Mouse (Mus musculus) heart, embryonic 10.5 days (tissue): Measurements from ENCODE around the gene Slfn5. TPM values are rescaled to one million over a fixed set of nuclear protein-coding genes. Genes with fewer than 3 reads are reported as not detected.

Experiments
- DNase-seq: peaks from one replicate; pipeline ENCODE4 v3.0.0-alpha.2; 2017; ENCODE audit warnings: low spot score
- H3K27ac ChIP-seq: fragments of 300-500 bp; sonication (generic); 2 replicates; pipeline ENCODE4 v1.5.1; 2016; ENCODE audit warnings: mild to moderate bottlenecking
- H3K27me3 ChIP-seq: fragments of 300-500 bp; sonication (generic); 2 replicates; pipeline ENCODE4 v1.6.1; 2016; ENCODE audit warnings: mild to moderate bottlenecking; ENCODE audit not compliant: poor library complexity, insufficient read depth, severe bottlenecking
- H3K36me3 ChIP-seq: fragments of 300-500 bp; sonication (generic); 2 replicates; pipeline ENCODE4 v1.6.1; 2016; ENCODE audit warnings: mild to moderate bottlenecking, moderate library complexity
- H3K4me1 ChIP-seq: fragments of 300-500 bp; sonication (generic); 2 replicates; pipeline ENCODE4 v1.6.1; 2016; ENCODE audit warnings: mild to moderate bottlenecking
- H3K4me3 ChIP-seq: fragments of 300-500 bp; sonication (generic); 2 replicates; pipeline ENCODE4 v1.5.1; 2016; ENCODE audit warnings: mild to moderate bottlenecking, moderate library complexity
- H3K9me3 ChIP-seq: fragments of 300-500 bp; sonication (generic); 2 replicates; pipeline ENCODE4 v1.6.1; 2016; ENCODE audit warnings: mild to moderate bottlenecking, moderate library complexity
- WGBS: fragments of 180-500 bp; shearing (Covaris S2); methylation state at CpG from one replicate; pipeline ENCODE4 v1.1.7; 2016; 5-methylcytosine and 5-hydroxymethylcytosine counted together
- polyA plus RNA-seq: library from polyadenylated mRNA; unstranded; fragments of >200 nt; fragmentation: Nextera tagmentation; extraction: Ambion mirVana; gene quantifications from 2 replicates; pipeline ENCODE4 v1.2.1, GENCODE M21; 2016

Slfn5 gene
- 0.35 and 0.86 TPM in 2 replicates for polyA plus RNA-seq

DNA sequence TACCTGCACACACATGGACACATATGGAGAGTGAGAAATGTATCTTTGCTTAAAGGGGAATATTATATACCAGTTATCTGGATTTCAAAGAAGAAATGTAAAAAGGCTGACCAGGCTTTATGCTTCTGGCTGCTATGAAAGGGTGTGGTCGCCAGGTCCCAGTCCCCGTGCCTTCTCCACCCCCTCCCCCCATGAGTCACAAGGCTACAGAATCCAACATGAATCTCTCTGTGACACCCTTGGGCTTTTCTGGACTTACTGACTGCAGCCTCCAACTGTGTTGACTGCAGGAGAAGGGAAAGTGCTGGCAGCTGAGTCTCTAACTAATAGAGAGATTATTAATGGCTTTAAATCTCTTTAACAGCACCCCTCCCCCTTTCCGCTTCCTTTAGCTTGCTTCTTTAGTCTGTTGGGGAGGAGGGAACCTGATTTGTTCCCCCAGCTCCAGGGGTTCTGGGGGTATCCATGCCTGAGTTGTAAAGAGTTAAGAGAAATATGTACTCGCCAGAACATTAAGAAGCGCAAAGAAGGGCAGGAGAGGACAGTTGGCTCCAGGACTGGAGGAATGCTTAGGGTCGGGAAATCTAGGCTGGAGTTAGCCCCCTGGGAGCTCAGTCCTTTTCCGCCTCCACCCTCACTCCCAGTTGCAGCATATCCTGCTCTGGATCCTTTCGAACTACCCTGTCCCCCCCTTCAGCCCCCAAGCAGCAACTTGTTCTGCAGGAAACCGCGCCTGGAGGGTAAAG lies at the start of gene Slfn5:
Gene Slfn5, plus strand, starts transcription at position 614 of the 746 bp plus-strand sequence.
- H3K4me1 ChIP-seq = peaks cover 17% of the 10 kb centered on the region
- peaks cover 54% of the 10 kb centered on the region for H3K27me3 ChIP-seq
- H3K36me3 ChIP-seq = no peaks in the 10 kb centered on the region
- no peak for DNase-seq
- H3K4me3 ChIP-seq = peak within 1 kb of the TSS; percentile 48
- WGBS = 8% methylated on average over 10 of the region's 10 CpGs
- H3K27ac ChIP-seq = no peak within 1 kb of the TSS
- H3K9me3 ChIP-seq = no peaks in the 10 kb centered on the region

DNA sequence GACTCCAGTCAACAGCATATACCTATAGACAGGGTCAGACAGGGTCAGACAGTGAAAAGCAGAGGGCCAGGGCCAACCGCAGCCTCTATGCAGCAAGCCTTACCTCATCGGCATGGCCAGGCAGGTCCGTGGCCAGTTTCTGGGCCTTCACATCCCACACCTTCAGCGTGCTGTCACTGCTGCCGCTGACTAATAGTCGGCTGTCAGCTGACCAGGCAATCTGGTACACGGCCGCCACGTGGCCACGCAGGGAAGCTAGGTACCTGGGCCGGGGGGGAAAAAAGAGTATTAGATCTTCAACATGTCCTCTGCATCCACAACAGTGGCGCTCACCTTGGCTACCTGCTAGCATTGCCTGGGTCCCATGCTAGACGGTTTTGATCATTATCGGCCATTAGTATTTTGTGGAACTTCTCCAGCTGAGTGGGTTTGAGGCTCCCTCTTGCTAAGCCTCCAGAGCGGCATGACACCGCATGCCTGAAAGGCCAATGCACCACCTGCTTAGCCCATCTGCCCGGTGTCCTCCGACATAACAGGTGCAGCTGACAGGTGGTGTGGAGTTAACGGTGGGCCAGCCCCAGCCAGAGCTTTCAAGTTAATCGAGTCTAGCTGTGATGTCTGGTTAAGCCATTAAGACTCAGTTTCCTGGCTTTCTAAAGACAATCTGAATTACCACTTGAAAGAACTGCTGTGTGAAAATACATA lies 49.4 kb upstream of the Slfn5 start:
- DNase-seq = no peak
- H3K27ac ChIP-seq = no peak overlapping the region
- H3K27me3 ChIP-seq = no peaks in the 10 kb centered on the region
- H3K9me3 ChIP-seq = no peaks in the 10 kb centered on the region
- H3K36me3 ChIP-seq = peaks cover 83% of the 10 kb centered on the region
- WGBS = 95% methylated on average over 20 of the region's 20 CpGs
- no peak overlapping the region for H3K4me3 ChIP-seq
- peaks cover 7% of the 10 kb centered on the region; the same call in 1 of the 2 replicates for H3K4me1 ChIP-seq

DNA sequence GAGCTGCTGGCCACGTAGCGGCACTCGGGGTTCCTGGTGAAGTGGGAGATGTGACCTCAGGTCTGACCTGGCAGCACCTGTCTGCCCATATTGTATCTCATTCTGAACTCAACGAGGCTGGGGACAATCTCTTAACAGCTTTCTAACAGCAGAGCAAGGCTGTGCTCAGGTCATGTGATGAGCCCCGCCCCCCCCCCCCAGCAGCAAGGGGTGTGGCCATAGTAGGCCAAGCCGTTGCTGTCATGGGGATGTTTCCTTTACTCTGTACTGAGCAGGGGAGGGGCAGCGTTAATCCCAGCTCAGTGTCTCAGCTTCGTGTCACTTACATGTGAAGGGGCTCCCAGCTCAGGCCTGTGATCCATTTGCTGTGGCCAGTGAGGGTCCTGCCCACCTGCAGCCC lies 46.2 kb upstream of the Slfn5 start:
- Histone ChIP-seq H3K36me3 (peaks cover 70% of the 10 kb centered on the region), H3K9me3 (no peaks in the 10 kb centered on the region), H3K4me1 (peaks cover 27% of the 10 kb centered on the region), H3K27ac (no peak overlapping the region), H3K27me3 (no peaks in the 10 kb centered on the region), H3K4me3 (no peak overlapping the region)
- WGBS = 64% methylated on average over 8 of the region's 8 CpGs
- DNase-seq = no peak

DNA sequence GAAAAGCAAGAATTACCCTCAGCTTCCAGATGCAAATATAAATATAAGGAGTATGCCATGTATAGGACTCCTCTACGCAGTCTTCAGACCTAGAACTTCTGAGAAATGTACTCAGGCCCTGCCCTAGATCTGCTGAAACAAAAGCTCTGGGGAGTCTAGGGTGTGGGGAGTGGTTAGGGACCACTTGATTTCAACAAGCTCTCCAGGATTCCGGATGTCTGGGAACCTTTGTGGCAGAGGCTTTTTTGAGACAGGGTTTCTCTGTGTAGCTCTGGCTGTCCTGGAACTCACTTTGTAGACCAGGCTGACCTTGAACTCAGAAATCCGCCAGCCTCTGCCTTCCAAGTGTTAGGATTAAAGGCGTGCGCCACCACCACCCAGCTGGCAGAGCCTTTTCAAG lies 45.3 kb upstream of the Slfn5 start:
- 90% methylated on average over 5 of the region's 5 CpGs for WGBS
- no peak for DNase-seq
- no peaks in the 10 kb centered on the region for H3K9me3 ChIP-seq
- peaks cover 62% of the 10 kb centered on the region for H3K36me3 ChIP-seq
- no peaks in the 10 kb centered on the region for H3K27me3 ChIP-seq
- no peak overlapping the region for H3K27ac ChIP-seq
- peaks cover 35% of the 10 kb centered on the region for H3K4me1 ChIP-seq
- H3K4me3 ChIP-seq = no peak overlapping the region

DNA sequence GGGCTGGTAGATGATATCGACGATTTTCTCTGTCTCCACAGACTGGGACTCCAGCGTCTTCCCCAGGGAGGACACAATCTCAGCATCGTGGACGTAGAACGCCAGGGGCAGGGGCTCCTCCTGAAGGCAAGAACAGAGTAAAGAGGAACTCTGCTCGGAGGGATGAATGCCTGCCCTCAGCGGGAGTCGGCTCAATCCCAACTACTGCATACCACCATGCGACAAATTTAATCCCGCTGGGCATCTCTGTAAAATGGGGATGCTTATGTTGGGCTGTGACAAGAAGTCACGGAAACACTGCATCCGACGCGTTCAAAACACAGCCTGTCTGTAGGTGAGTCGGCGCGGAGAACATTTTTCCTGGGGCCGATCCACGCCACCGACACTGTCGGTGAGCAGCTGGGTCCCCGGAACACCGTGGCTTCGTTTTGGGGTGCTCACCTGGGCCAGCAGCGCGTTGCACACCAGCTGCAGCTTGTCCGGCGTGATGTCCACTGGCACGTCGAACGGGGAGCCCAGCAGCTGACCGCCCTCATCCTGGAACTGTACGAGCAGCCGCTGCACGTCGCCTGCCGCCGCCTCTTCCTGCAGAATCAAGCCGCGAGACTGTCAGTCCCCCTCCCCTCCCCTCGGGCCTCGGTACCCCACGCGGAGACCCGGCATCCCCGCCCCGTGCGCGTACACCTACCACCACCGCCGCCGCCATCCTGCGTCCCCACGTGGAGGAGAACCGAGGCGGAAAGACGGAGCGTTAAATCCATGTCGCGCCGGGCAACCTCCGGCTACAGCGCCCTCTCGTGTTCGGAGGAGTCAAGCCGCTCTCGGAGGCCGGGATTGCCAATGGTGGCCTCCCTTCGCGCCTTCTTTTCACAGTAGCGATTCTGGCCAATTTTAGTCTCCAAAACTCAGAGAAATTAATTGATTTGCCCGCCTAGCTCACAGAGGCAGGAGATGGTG lies 43.2 kb upstream of the Slfn5 start, which contains the start of gene Nle1:
Gene Nle1, minus strand, starts transcription at position 761 of the 957 bp plus-strand sequence.
- peak; percentile 94 for DNase-seq
- no peaks in the 10 kb centered on the region for H3K9me3 ChIP-seq
- H3K4me3 ChIP-seq = peak within 1 kb of the TSS; percentile 85
- H3K27ac ChIP-seq = peak within 1 kb of the TSS; percentile 88
- peaks cover 41% of the 10 kb centered on the region for H3K36me3 ChIP-seq
- 1% methylated on average over 73 of the region's 73 CpGs for WGBS
- H3K4me1 ChIP-seq = peaks cover 48% of the 10 kb centered on the region
- H3K27me3 ChIP-seq = no peaks in the 10 kb centered on the region

GRCm38 (mm10) chr11:82908608-82908989 lies 42.5 kb upstream of the Slfn5 start:
- H3K27ac ChIP-seq = peak overlapping the region; percentile 88
- H3K4me3 ChIP-seq = peak overlapping the region; percentile 85
- H3K4me1 ChIP-seq = peaks cover 53% of the 10 kb centered on the region
- peaks cover 39% of the 10 kb centered on the region for H3K36me3 ChIP-seq
- H3K9me3 ChIP-seq = no peaks in the 10 kb centered on the region
- H3K27me3 ChIP-seq = no peaks in the 10 kb centered on the region
- 53% methylated on average over 5 of the region's 10 CpGs for WGBS
- DNase-seq = no peak

DNA sequence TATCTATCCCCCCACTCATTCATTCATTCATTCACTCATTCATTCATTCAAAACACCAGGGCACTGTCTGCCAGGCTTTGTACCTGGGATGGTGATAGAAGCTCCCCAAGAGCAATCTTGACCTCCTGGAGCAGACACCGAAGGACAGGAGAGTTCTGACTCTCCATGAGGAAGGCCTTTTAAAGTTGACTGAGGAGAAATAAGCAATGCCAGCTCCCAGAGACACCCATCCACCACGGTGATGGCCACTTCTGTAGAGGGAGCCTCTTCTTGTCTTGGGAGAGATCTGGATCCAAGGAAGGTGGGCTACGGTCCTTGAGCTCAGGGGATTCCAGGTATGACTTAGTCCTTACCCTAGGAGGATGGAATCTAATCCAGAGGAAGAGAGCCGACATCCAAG lies 40.9 kb upstream of the Slfn5 start, which contains the start of gene Unc45b:
Gene Unc45b, plus strand, starts transcription at position 301 of the 400 bp plus-strand sequence.
- peaks cover 32% of the 10 kb centered on the region for H3K36me3 ChIP-seq
- 55% methylated on average over 4 of the region's 4 CpGs for WGBS
- H3K27me3 ChIP-seq = no peaks in the 10 kb centered on the region
- peak within 1 kb of the TSS; percentile 64 for H3K4me3 ChIP-seq
- H3K27ac ChIP-seq = peak within 1 kb of the TSS; percentile 94
- H3K4me1 ChIP-seq = peaks cover 64% of the 10 kb centered on the region
- H3K9me3 ChIP-seq = no peaks in the 10 kb centered on the region
- no peak for DNase-seq

- H3K9me3 ChIP-seq = no peaks in the 10 kb centered on the region
- peak; percentile 94 for DNase-seq
- peak overlapping the region; percentile 94 for H3K27ac ChIP-seq
- peaks cover 31% of the 10 kb centered on the region for H3K36me3 ChIP-seq
- peak overlapping the region; percentile 64 for H3K4me3 ChIP-seq
- H3K4me1 ChIP-seq = peaks cover 64% of the 10 kb centered on the region
- no peaks in the 10 kb centered on the region for H3K27me3 ChIP-seq
- 22% methylated on average over 11 of the region's 11 CpGs for WGBS
Measured at GRCm38 (mm10) chr11:82910679-82911389, 40.3 kb upstream of the Slfn5 start.

GRCm38 (mm10) chr11:82914711-82915352 lies 36.3 kb upstream of the Slfn5 start:
- H3K9me3 ChIP-seq = no peaks in the 10 kb centered on the region
- 0 out of 2 replicates have a peak overlapping the region, but pooled peaks have one; percentile 16 for H3K27ac ChIP-seq
- WGBS = 8% methylated on average over 16 of the region's 16 CpGs
- peak; percentile 89 for DNase-seq
- H3K36me3 ChIP-seq = peaks cover 50% of the 10 kb centered on the region
- H3K27me3 ChIP-seq = no peaks in the 10 kb centered on the region
- H3K4me3 ChIP-seq = peak overlapping the region; percentile 33
- peaks cover 45% of the 10 kb centered on the region for H3K4me1 ChIP-seq

- H3K9me3 ChIP-seq = no peaks in the 10 kb centered on the region
- H3K4me3 ChIP-seq = no peak overlapping the region
- H3K4me1 ChIP-seq = peaks cover 13% of the 10 kb centered on the region
- no peak for DNase-seq
- peaks cover 87% of the 10 kb centered on the region for H3K36me3 ChIP-seq
- 55% methylated on average over 10 of the region's 10 CpGs for WGBS
- H3K27ac ChIP-seq = no peak overlapping the region
- 0 out of 2 replicates have a peak, but pooled peaks cover 5% of the 10 kb centered on the region for H3K27me3 ChIP-seq
Measured at GRCm38 (mm10) chr11:82920768-82921167, 30.4 kb upstream of the Slfn5 start.

DNA sequence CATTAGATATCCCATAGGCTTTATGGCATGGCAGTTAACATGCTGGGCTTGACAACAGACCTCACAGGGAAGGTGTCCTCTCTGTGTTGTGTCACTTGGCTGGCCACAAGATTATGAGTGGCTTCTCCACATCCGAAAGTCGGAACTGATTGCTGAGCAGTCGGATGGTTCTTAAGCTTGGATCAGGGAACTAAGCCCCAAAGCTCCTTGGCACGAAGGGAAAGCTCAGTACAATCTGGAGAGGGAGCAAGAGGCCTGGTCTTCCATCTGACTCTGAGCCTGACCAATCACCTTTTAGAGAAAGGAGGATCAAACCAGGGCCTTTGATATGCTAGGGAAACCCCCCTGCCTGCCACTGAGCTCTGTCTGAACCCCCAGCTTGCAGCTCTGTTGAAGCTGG lies 29.5 kb upstream of the Slfn5 start:
- Histone ChIP-seq H3K27me3 (0 out of 2 replicates have a peak, but pooled peaks cover 5% of the 10 kb centered on the region), H3K27ac (no peak overlapping the region), H3K36me3 (peaks cover 89% of the 10 kb centered on the region), H3K4me1 (peaks cover 14% of the 10 kb centered on the region), H3K9me3 (no peaks in the 10 kb centered on the region), H3K4me3 (no peak overlapping the region)
- no peak for DNase-seq
- WGBS = 70% methylated on average over 4 of the region's 4 CpGs
